ENCODE assay signal across 9 mouse cellular contexts in genomic region chr2:147378934-147379333, GRCm38 (mm10). TPM values are rescaled to one million over a fixed set of nuclear protein-coding genes. Genes with fewer than 3 reads are reported as not detected.
A peak's percentile ranks its signal among the peaks of the same experiment; 100 is the strongest.
DNase-seq lines count a peak whose midpoint lies in the region; ATAC-seq lines count a peak whose summit lies in the region.
"Had no signal": no experiment of that assay in that cellular context is flagged by ENCODE, and none has a peak within 500 bp of the region (broad histone marks: within the 10 kb centered on the region; RNA-seq: fewer than 3 reads in every experiment).

No protein-coding gene starts in this region.

- H3K4me1 ChIP-seq in forebrain, embryonic 10.5 days, result no peaks in the 10 kb centered on the region
- H3K4me1 ChIP-seq in forebrain, embryonic 15.5 days, result no peaks in the 10 kb centered on the region
- no peaks in the 10 kb centered on the region for H3K4me1 ChIP-seq in midbrain, embryonic 10.5 days
- H3K4me1 ChIP-seq in midbrain, embryonic 15.5 days, result no peaks in the 10 kb centered on the region
- no peaks in the 10 kb centered on the region for H3K4me1 ChIP-seq in forebrain, embryonic 13.5 days

- no peaks in the 10 kb centered on the region for H3K9me3 ChIP-seq in forebrain, embryonic 10.5 days
- H3K9me3 ChIP-seq in forebrain, embryonic 15.5 days, result no peaks in the 10 kb centered on the region
- no peaks in the 10 kb centered on the region for H3K9me3 ChIP-seq in midbrain, embryonic 10.5 days (replicated peaks)
- no peaks in the 10 kb centered on the region for H3K9me3 ChIP-seq in midbrain, embryonic 15.5 days
- no peaks in the 10 kb centered on the region for H3K9me3 ChIP-seq in forebrain, embryonic 13.5 days (replicated peaks)

- peak; percentile 44 for DNase-seq in forebrain, embryonic 10.5 days (ENCODE audit: extremely low spot score, low spot score)
- peak; percentile 49 for DNase-seq in midbrain, embryonic 10.5 days (ENCODE audit: low spot score)
- DNase-seq in lung, postnatal 14 days, result peak; percentile 41
- DNase-seq in c-Kit-positive CD71-positive TER-119-positive erythroid progenitor cells, embryonic 14.5 days (ENCODE audit: low spot score), result no peak

- H3K4me2 ChIP-seq in forebrain, embryonic 15.5 days (replicated peaks), result no peak overlapping the region
- H3K4me2 ChIP-seq in midbrain, embryonic 15.5 days, result no peak overlapping the region
- no peak overlapping the region for H3K4me2 ChIP-seq in forebrain, embryonic 13.5 days

- H3K27ac ChIP-seq in forebrain, embryonic 10.5 days, result no peak overlapping the region
- H3K27ac ChIP-seq in forebrain, embryonic 15.5 days (replicated peaks), result no peak overlapping the region
- no peak overlapping the region for H3K27ac ChIP-seq in midbrain, embryonic 10.5 days (replicated peaks)
- no peak overlapping the region for H3K27ac ChIP-seq in midbrain, embryonic 15.5 days
- no peak overlapping the region for H3K27ac ChIP-seq in forebrain, embryonic 13.5 days
- H3K27ac ChIP-seq: liver, embryonic 14.5 days had no signal

- H3K4me3 ChIP-seq in forebrain, embryonic 10.5 days, result no peak overlapping the region
- H3K4me3 ChIP-seq in forebrain, embryonic 15.5 days, result no peak overlapping the region
- H3K4me3 ChIP-seq in midbrain, embryonic 10.5 days, result no peak overlapping the region
- H3K4me3 ChIP-seq in midbrain, embryonic 15.5 days, result no peak overlapping the region
- no peak overlapping the region for H3K4me3 ChIP-seq in forebrain, embryonic 13.5 days

- WGBS in forebrain, embryonic 10.5 days, result 18% methylated on average over 4 of the region's 4 CpGs
- WGBS in forebrain, embryonic 15.5 days, result 13% methylated on average over 4 of the region's 4 CpGs
- WGBS in midbrain, embryonic 10.5 days, result 20% methylated on average over 4 of the region's 4 CpGs
- WGBS in midbrain, embryonic 15.5 days, result 16% methylated on average over 4 of the region's 4 CpGs
- 13% methylated on average over 4 of the region's 4 CpGs for WGBS in forebrain, embryonic 13.5 days

- H3K36me3 ChIP-seq in forebrain, embryonic 10.5 days (replicated peaks), result no peaks in the 10 kb centered on the region
- no peaks in the 10 kb centered on the region for H3K36me3 ChIP-seq in forebrain, embryonic 15.5 days
- H3K36me3 ChIP-seq in midbrain, embryonic 10.5 days, result no peaks in the 10 kb centered on the region
- no peaks in the 10 kb centered on the region for H3K36me3 ChIP-seq in midbrain, embryonic 15.5 days (replicated peaks)
- no peaks in the 10 kb centered on the region for H3K36me3 ChIP-seq in forebrain, embryonic 13.5 days (ENCODE audit: poor library complexity, severe bottlenecking)

- no peak for ATAC-seq in forebrain, embryonic 15.5 days (replicated peaks)
- no peak for ATAC-seq in midbrain, embryonic 15.5 days (replicated peaks)
- ATAC-seq in forebrain, embryonic 13.5 days, result peak; percentile 55; the same call in 1 of the 2 replicates
- ATAC-seq in inflammation-experienced regulatory T-cells, adult 6 months, result no peak

- H3K27me3 ChIP-seq in forebrain, embryonic 10.5 days (ENCODE audit: poor library complexity, severe bottlenecking), result peaks cover 48% of the 10 kb centered on the region
- H3K27me3 ChIP-seq in forebrain, embryonic 15.5 days, result peaks cover 44% of the 10 kb centered on the region
- peaks cover 48% of the 10 kb centered on the region for H3K27me3 ChIP-seq in midbrain, embryonic 10.5 days (ENCODE audit: low read depth, poor library complexity, severe bottlenecking)
- peaks cover 50% of the 10 kb centered on the region for H3K27me3 ChIP-seq in midbrain, embryonic 15.5 days (replicated peaks)
- peaks cover 52% of the 10 kb centered on the region for H3K27me3 ChIP-seq in forebrain, embryonic 13.5 days

- H3K9ac ChIP-seq in forebrain, embryonic 15.5 days (replicated peaks), result no peak overlapping the region
- H3K9ac ChIP-seq in midbrain, embryonic 15.5 days, result no peak overlapping the region
- no peak overlapping the region for H3K9ac ChIP-seq in forebrain, embryonic 13.5 days
- H3K9ac ChIP-seq: liver, embryonic 14.5 days had no signal

RNA-seq across cellular contexts. Expression of gene Pax1, which starts 17.2 kb away (rescaled TPM):
- polyA plus RNA-seq in forebrain, embryonic 10.5 days (2016; fragmentation: Nextera tagmentation; extraction: Ambion mirVana), result 0.05 and 0.14 TPM in 2 replicates
- not detected in 2 replicates for polyA plus RNA-seq in forebrain, embryonic 15.5 days (2015; fragmentation: Nextera tagmentation; extraction: Ambion mirVana)
- 0.05 and 0.15 TPM in 2 replicates for polyA plus RNA-seq in midbrain, embryonic 10.5 days (2016; fragmentation: Nextera tagmentation; extraction: Ambion mirVana)
- polyA plus RNA-seq in midbrain, embryonic 15.5 days (2015; fragmentation: Nextera tagmentation; extraction: Ambion mirVana), result not detected in 2 replicates
- polyA plus RNA-seq in forebrain, embryonic 13.5 days (2015; fragmentation: Nextera tagmentation; extraction: Ambion mirVana), result 0.06 TPM in 1 of 2 replicates, not detected in the other
- not detected for polyA plus RNA-seq in inflammation-experienced regulatory T-cells, adult 6 months (2017; shearing (Covaris generic))
- polyA plus RNA-seq: liver, embryonic 14.5 days had no signal
